Comparison of ENCODE assay signal across 27 mouse cellular contexts in genomic region chr8:85860612-85861011, GRCm38 (mm10). TPM values are rescaled to one million over a fixed set of nuclear protein-coding genes. Genes with fewer than 3 reads are reported as not detected.
DNase-seq lines count a peak whose midpoint lies in the region; ATAC-seq and TF ChIP-seq lines count a peak whose summit lies in the region.
"Had no signal": no experiment of that assay in that cellular context is flagged by ENCODE, and none has a peak within 500 bp of the region (broad histone marks: within the 10 kb centered on the region; RNA-seq: fewer than 3 reads in every experiment).

No protein-coding gene starts in this region.

- no peak overlapping the region for H3K27ac ChIP-seq in kidney, postnatal 0 days
- H3K27ac ChIP-seq: embryonic facial prominence, embryonic 10.5 days; embryonic facial prominence, embryonic 13.5 days; forebrain, embryonic 12.5 days; forebrain, embryonic 15.5 days; hindbrain, embryonic 12.5 days; hindbrain, embryonic 15.5 days had no signal

- H3K4me3 ChIP-seq in kidney, postnatal 0 days (replicated peaks; ENCODE audit: low read depth, low read length), result no peak overlapping the region
- H3K4me3 ChIP-seq: embryonic facial prominence, embryonic 10.5 days; embryonic facial prominence, embryonic 13.5 days; erythroblast, embryonic 14.5 days; forebrain, embryonic 12.5 days; forebrain, embryonic 15.5 days; hindbrain, embryonic 12.5 days; hindbrain, embryonic 15.5 days had no signal

- no peaks in the 10 kb centered on the region for H3K27me3 ChIP-seq in kidney, postnatal 0 days (ENCODE audit: insufficient read depth, low read length)
- H3K27me3 ChIP-seq: CH12.LX; embryonic facial prominence, embryonic 13.5 days; forebrain, embryonic 12.5 days; forebrain, embryonic 15.5 days; hindbrain, embryonic 12.5 days; hindbrain, embryonic 15.5 days; Patski had no signal

- peak; percentile 13 for DNase-seq in embryo, embryonic 10.5 days (ENCODE audit: low spot score)
- DNase-seq in embryo, embryonic 11 days, result no peak
- peak; percentile 9 for DNase-seq in kidney, postnatal 0 days (ENCODE audit: low spot score)
- no peak for DNase-seq in kidney, postnatal 36 days
- DNase-seq in adipocyte (ENCODE audit: low spot score), result peak; percentile 32
- DNase-seq in yolk sac, embryonic 10.5 days (ENCODE audit: low spot score), result peak; percentile 32
- DNase-seq in natural killer cell, adult 2 months (ENCODE audit: low spot score in 2 of 2), result no peak
- DNase-seq: adrenal gland, adult 2 months; adrenal gland, postnatal 14 days; B cell, adult 2 months; cerebellum, adult 11 months; cerebellum, adult 2 months; cerebellum, adult 9-11 months; cerebellum, postnatal 25 days; gastrocnemius, postnatal 36 days; heart, adult 11 months had no signal

- ATAC-seq in kidney, postnatal 0 days (replicated peaks; ENCODE audit: low FRiP score, low read depth), result no peak
- ATAC-seq: forebrain, embryonic 15.5 days; Patski had no signal

- no peaks in the 10 kb centered on the region for H3K36me3 ChIP-seq in kidney, postnatal 0 days (ENCODE audit: insufficient read depth, low read length)
- H3K36me3 ChIP-seq: embryonic facial prominence, embryonic 10.5 days; embryonic facial prominence, embryonic 13.5 days; forebrain, embryonic 12.5 days; forebrain, embryonic 15.5 days; hindbrain, embryonic 12.5 days; hindbrain, embryonic 15.5 days had no signal

- WGBS in kidney, postnatal 0 days, result 36% methylated on average over 5 of the region's 5 CpGs

- TF ChIP-seq CTCF in kidney, postnatal 0 days (IDR thresholded peaks at IDR 0.05; ENCODE audit: low read depth), result no peak

- H3K4me2 ChIP-seq in kidney, postnatal 0 days (ENCODE audit: low read length), result no peak overlapping the region
- H3K4me2 ChIP-seq: embryonic facial prominence, embryonic 13.5 days; forebrain, embryonic 12.5 days; forebrain, embryonic 15.5 days; heart, embryonic 11.5 days; hindbrain, embryonic 12.5 days; hindbrain, embryonic 15.5 days had no signal

- H3K9ac ChIP-seq in kidney, postnatal 0 days (ENCODE audit: low read depth, low read length), result no peak overlapping the region
- H3K9ac ChIP-seq: embryonic facial prominence, embryonic 13.5 days; forebrain, embryonic 12.5 days; forebrain, embryonic 15.5 days; hindbrain, embryonic 12.5 days; hindbrain, embryonic 15.5 days had no signal

- H3K4me1 ChIP-seq in kidney, postnatal 0 days (replicated peaks; ENCODE audit: insufficient read depth, low read length), result no peaks in the 10 kb centered on the region
- H3K4me1 ChIP-seq: embryonic facial prominence, embryonic 10.5 days; embryonic facial prominence, embryonic 13.5 days; forebrain, embryonic 12.5 days; forebrain, embryonic 15.5 days; hindbrain, embryonic 12.5 days; hindbrain, embryonic 15.5 days had no signal

- H3K9me3 ChIP-seq in kidney, postnatal 0 days (replicated peaks; ENCODE audit: low read length), result no peaks in the 10 kb centered on the region
- H3K9me3 ChIP-seq: embryonic facial prominence, embryonic 10.5 days; embryonic facial prominence, embryonic 13.5 days; forebrain, embryonic 12.5 days; forebrain, embryonic 15.5 days; G1E; hindbrain, embryonic 12.5 days; hindbrain, embryonic 15.5 days had no signal

RNA-seq across cellular contexts. Expression of gene Phkb, which starts 19.9 kb away (rescaled TPM):
- 43.3 and 44.8 TPM in 2 replicates for polyA plus RNA-seq in kidney, postnatal 0 days (2015; fragmentation: Nextera tagmentation; extraction: Ambion mirVana)

RNA-seq across cellular contexts. Expression of gene Itfg1, which starts 19.9 kb away (rescaled TPM):
- polyA plus RNA-seq in kidney, postnatal 0 days (2015; fragmentation: Nextera tagmentation; extraction: Ambion mirVana), result 86.5 and 88.1 TPM in 2 replicates

Comparison
In these comparisons a context has a peak if more than half of its experiments do, and no peak if none do; other contexts are left out.
1. DNase-seq: peak in embryo, embryonic 10.5 days (single experiment), kidney, postnatal 0 days (single experiment), adipocyte (single experiment) and yolk sac, embryonic 10.5 days (single experiment); none in embryo, embryonic 11 days (single experiment), kidney, postnatal 36 days (0 of 2) and natural killer cell, adult 2 months (0 of 2).